Mouse (Mus musculus) cerebellum, postnatal 25 days (tissue): ENCODE results near the gene Cpb1.
A peak's percentile ranks its signal among the peaks of the same experiment; 100 is the strongest.

ENCODE experiments used
- DNase-seq, 2 experiments: peaks; one replicate each; pipeline ENCODE4 v3.0.0; 2021; ENCODE audit warnings: mixed read lengths in 2 of 2

Gene Cpb1

DNA sequence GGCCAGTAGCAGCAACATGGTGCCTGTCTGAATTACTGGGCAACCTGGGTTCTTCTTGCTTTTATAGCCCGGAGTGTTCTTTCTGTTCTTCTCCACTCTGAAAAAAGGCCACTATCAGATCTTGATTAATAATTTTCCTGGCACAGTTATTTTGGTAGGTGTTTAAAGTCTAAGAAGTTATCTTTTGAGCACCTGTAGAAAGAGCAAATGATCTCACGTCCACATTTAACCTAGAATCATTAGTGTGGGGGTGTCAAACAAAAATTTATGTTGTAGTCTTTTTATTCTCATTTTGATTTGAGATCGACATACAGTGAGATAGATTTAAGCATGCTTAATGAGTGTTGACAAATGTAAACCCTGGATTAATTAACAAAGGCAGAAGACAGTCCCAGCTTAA lies at the start of gene Cpb1:
TSS of gene Cpb1 (minus strand) at position 101 of the 400 bp plus-strand sequence.
- no peak for DNase-seq

DNA sequence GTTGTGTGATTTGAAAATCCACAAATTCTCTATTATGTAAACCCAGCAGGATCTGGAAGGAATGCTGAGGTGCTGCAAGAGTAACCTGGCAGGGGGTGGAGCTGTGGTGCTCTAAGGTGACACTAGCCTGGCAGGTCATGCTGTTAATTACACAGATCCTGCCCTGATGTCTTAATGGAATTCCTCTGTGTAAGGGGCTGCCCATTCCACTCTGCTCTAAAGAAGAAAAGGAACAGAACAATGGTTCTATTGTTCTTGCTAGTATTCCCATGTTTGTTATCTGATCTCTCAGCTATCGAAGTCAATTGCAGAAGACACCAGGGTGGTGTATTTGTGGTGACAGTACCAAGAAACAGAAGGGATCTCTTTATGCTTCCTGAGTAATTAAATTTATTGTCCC lies 41.7 kb upstream of the Cpb1 start:
- DNase-seq = no peak

DNA sequence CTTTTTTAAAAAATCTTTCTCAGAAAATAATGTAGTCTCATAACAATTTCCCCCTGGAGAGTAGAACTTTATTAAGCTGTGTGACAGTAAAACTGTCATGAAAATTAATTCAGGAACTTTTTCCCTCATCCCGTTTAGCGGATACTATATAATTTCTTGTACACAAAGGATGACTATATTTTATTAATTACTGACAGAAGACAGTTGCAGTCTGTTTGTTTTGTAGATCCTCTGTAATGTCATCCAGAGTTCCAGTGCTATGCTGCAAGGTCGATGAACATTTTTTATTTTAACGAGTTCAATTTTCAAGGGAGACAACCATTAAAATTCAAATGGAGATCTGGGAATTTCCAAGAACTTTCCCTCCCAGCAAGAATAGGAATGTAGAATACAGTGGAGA lies 33.6 kb upstream of the Cpb1 start:
- DNase-seq = no peak

DNA sequence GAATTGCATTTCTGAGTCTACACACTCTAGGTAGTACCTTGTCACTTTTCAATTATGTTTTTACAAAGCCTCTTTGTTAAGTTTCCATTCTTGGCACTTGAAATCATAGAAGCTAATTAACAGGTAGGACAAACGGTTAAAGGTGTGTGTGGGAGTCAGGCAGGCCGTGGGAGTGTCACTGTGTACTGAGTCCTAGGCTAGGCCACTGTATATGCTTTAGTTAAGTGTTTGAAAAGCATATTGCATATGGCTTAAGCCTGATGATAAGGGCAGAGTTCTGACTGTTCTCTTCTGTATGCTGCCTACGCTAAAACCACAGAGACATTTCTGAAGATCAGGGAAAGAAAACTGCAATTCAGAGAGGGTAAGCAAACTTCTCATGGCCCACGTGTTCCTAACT lies 31.7 kb upstream of the Cpb1 start:
- no peak for DNase-seq

DNA sequence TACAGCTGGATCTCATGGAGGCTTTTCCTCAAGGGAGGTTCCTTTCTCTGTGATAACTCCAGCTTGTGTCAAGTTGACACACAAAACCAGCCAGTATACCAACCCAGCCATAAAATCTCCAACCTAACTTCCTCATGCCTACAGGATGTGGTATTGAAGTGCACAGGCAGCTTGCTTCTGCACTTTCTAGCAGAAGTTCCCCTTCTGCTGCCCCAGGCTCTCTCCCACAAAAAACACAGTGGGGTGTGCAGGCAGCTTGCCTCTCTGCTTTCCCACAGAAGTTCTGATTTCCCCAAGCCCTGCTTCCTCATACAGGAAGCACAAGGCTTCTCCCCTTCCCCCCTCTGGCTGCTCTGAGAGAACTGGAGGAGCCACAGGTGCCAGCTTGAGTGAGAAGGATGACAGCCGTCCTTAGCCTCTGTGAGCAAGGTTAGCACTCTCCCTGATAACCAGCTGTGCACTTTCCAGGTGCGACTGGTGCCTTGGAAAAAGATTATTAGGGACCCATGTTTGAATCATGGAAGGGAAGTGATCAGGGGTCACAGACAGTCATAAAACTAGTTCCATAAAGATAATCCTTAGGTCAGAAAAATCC lies 29.3 kb upstream of the Cpb1 start:
- DNase-seq = no peak

DNA sequence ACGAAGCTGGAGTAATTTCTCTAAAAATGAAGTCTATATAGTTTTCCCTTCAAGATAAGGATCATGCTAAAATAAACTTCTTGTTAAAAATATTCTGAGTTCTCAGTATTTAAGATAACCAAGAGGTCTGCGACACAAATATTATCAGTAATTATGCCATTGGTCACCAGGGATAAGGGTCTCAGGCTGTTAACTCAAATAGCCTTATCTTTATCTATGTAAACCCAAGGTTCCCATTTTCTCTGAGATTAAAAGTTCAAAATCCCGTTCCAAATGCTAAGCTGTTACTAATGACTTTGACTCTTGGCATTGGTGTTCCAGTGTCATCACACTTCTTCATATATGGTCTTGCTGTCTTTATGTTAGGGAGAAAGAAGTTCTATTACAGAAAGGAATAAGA lies 20.0 kb upstream of the Cpb1 start:
- no peak for DNase-seq

DNA sequence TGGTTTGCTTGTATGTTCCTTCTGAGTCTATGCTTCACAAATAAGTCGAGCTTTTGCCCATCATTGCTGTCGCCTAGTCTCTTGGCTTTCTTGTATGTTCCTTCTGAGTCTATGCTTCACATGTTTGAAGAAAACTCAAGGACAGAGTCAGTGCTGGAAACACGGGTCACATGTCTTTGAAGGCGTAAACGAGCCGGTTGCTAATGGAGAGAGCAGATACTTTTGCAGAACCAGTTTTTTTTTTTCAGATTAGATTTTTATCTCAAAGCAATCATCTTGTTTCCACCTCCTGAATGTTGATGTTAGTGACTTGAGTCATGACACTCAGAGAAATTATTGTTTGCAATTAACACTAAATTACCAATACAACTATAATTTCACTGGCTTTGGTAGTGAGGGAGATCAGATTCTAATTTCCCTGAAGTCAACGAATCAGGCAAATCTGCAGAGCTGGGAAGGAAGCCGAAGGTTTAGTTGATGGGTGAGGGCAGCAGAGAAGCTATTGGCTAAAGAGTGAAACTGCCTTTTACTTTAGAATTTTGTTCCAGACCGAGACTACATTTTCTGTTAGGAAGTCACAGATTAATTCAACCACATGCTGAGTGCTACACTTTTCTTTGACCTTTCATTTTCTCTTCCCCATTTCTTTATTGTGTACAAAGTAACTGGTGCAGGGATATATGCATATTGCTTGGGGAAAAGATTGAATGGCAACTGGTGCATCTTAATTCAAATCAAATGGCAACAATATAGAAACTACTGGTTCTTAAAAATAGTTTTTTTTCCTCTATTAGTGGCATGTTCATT lies 19.2 kb upstream of the Cpb1 start:
- DNase-seq = no peak

DNA sequence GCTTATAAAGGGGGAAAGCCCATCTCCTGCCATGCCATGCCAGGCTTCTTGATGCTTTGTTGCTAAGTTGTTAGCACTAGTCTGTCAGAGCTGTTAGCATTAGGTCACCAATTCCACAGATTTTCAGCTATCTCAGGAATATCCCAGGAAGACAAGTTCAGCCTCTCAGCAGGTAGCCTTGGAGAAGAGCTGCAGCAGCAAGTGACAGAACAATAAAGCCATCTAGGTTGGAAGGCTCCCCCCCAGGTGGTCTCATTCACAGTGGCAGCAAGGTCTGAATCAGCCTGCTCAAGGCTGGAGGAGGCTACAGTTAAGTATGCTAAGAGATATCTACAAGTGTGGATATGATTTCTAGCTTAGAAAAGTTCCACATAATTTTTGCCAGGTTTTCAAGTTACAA lies 15.8 kb upstream of the Cpb1 start:
- DNase-seq = no peak

DNA sequence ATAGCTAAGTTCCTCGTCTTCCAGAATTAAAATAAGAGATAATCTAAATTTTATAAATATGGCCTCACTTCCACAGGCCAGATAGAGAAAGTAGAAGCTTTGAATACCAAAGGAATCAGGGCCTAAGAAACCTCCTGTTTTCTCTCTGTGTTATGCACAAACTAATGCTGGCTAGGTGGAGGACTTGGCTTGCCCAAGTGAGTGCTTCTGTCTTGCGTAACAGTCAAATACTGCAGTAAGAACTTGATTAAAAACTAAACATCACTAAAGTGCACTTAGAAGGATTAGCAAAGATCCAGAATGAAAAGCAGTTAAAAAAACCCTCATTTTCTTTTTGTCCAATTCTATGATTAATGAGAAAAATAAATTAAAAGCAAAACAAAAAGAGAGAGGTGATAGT lies 13.2 kb upstream of the Cpb1 start:
- no peak for DNase-seq

DNA sequence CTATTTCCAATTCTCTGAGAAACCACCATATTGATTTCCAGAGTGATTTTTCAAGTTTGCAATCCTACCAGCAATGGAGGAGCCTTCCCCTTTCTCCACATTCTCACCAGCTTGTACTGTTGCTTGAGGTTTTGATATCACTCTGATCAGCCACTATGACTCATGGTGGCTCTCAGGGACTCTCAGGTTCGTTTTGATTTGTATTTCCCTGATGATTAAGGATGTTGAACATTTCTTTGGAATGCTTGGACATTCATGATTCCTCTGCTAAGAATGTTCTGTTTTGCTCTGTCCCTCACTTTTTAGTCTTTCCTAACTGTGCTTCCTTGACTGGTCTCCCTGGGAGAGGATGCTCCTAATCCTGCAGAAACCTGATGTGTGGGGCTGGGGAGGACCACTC lies 6.3 kb upstream of the Cpb1 start:
- DNase-seq = no peak

DNA sequence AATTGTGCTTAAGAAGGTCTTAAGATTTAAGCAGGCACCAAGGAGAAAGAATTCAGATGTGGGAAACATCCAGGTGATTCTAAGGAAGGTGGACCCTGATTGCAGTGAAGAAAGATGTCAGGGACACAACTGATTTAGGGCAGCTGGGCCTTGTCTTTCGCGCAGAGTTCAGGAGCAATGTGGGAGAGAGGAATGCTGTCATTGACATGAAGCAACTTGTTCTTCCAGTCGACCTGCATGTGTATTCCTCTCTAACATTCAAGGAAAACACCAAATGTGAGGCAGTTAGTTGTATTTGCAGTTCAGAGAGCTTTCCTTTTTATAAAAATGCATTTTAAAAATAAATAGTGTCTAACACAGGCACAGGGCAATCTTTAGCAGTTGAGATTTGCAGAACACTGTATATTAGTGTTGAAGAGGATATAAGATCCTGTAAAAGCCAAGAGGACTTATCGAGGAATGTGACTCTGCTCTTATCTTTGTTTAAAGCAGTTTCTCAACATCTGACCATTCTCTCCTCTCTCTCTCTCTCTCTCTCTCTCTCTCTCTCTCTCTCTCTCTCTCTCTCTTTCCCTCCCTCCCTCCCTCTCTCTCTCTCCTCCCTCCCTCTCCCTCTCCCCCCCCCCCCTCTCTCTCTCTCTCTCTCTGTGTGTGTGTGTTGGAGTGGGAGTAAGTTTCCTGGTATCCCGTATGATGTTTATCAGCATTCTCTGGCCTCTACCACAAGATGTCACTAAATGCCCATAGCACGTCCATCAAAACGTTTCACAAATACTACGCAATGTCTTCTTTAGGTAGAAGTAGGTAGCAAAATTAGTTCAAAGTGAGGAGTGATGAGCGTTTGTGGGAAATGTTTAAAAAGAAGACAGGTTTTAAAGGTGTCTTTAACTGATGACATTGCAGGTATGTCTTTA lies 20.7 kb downstream of the Cpb1 start:
- no peak for DNase-seq

DNA sequence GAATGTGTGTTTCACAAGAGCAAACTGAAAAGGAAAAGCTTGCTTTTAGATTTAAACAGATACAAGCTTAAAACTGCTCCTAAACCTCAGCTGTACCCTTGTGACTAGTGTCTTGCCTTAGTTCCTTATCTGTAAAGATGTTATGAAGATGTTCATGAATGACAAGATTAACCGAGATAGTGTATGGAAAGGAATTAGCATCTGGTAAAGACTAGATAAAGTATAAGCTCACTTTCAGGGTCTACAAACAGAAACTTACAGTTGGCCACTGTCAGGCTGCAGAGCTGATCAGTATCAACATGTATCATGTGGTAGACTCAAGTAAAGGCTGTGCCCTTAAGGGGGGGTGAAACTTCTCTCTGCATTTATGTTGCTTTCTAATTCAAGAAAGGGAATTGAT lies 31.6 kb downstream of the Cpb1 start:
- no peak for DNase-seq

DNA sequence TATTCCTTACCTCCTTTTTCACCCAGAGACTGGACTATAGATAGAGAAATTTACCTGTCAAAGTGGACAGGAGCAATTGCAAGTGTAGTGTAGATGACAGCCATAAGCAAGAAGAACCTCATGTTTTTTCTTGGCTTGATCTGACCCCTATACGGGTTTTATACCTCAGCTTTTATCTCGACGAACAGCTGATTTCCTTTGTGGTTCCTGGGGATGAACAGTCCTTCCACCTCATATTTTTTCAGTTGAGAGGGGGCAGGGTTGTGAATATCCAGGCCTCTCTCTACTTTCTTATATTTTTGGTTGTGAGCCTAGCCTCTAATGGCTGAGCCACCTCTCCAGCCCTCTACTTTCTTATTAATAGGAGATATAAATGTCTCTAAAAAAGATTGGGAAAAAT lies 33.5 kb downstream of the Cpb1 start, which contains the start of gene Cpa3:
TSS of gene Cpa3 (minus strand) at position 132 of the 400 bp plus-strand sequence.
- no peak for DNase-seq

DNA sequence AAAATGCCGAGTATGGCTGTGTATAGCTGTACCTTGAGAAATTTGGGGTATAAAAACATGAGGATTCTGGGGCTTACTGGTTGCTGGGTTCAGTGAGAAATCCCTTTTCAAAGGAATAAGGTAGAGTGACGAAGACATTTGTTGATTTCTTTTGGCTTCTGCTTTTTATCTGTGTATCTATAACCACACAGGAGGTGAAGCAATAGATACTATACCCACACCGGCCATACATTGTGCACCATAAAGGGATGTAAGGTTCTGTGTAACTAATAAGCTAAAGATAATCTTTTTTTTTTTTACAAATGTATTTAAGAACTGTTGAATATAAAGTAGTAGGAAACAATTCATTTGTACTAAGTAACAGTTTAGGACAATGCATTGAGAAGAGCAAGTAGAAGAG lies 35.8 kb downstream of the Cpb1 start:
- DNase-seq = no peak

DNA sequence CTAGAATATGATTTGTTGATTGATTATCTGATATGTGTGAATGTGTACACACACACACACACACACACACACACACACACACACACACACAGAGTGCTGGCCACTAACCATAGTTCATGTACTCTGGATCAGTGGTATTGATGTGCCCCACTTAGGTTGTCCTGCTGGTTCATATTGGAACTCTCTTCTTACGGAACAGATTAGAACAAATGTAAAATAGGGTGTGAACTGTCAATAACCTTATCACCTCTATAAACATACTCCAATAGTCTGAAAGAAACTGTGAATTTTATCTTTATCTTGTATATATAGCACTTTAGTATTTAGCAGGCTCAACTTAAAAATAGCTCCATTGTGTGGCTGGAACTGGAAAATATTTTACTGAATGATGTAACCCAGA lies 38.6 kb downstream of the Cpb1 start:
- no peak for DNase-seq

DNA sequence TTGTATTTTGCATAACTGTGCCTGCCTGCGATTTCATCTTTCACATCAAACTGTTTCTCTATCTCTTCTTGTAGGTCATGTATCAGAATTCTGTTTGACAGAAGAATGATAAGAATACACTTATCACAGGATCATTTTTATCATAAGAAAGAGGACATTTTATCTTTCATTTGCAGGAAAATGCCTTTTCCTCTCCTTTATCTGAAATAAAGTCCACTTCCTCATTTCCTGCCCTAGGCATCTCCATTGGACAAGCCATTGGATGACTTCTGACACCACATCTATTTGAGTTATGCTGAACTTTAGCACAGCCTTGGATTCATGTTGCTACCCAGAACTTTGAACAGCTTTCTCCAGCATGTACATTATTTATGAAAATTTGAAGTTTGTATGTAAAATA lies 46.5 kb downstream of the Cpb1 start:
- no peak for DNase-seq

DNA sequence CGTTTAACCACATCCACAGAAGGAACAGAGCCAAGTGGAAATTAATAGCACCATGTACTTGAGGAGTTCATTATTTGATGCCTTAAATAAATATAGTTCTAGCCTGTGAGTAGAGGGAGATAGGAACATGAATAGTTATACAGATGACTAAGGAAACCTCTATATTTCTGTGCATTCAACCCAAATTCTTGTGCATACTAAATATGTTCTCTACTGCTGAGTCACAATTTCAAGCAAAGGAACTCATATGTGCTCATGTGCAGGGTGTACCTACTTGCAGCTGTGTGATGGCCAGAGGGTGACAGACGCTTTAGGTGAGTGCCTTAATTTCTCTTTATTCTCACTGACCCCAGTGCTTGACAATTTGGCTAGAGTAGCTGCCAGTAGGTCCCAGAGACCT lies 50.1 kb downstream of the Cpb1 start:
- DNase-seq = no peak

DNA sequence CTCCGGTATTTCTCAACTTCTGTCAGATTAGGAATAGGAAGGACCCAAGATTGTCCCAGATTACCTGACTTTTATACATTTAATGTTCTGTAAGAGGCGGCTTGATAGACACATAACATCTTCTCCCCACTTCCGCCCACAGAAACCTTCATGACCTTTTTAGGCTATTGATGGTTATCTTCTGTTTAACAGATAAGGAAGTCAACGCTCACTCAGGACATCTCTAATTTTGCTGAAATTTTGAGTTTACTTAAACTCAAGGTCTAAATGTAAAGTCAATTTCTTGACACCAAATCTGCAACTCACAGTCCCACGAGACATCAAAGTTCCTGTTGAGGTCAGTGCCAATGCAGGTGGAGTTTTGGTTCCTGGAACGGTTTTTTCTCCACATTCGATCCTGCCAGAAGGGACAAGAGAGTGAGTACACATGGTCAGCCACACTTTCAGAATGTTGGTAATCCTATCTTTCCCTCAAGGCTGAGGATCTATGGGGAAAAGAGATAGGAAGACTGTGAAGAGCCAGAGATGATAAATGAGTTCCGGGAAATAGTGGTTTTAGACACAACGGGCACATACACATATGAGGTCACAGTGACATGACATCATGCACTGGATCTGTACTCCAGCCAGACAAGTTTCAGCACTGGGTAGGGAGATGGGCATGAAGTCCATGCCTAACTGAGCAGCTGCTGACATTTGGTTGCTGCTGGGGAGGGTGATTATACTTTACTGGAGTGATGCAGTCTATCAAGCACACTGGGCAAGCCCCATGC lies 52.4 kb downstream of the Cpb1 start:
- no peak for DNase-seq

DNA sequence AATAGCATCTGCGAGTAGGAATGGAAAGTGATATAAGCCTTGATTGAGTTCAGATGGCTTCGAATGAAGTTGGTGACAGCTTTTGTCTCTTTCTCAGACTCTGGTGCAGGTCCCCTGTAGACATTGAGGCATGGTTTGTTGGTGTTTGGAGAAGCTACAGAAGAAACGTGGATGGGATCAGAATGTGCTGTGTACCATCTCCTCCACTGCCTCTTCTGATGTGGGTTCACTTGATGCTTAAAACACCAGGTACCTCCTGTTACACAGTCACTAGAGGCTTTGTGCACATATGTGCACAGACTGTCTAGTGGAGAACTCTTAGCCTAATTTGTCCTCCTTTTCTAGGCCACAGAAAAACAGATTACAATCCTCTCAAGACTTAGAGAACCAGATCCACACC lies 53.4 kb downstream of the Cpb1 start:
- DNase-seq = no peak

DNA sequence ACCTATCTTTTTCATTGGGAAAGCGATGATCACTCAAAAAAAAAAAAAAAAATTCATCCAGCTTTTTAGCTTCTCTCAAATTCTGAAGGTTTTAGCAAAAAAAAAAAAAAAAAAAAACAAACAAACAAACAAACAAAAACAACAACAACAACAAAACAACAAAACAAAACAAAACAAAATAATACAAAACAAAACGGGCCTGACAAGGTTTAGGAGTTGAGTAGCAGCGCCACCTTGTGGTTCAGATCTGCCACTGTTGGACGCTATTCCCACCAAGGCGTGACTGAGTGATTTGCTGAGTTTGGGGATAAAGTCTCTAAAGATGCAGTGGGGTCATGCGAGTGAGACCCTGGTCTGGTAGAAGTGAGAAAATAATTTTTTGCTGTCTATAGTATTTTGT lies 76.7 kb downstream of the Cpb1 start:
- DNase-seq = peak; percentile 42 to 70
